Mouse (Mus musculus) R1 (cell line): ENCODE results near the gene Frmd4a.
A peak's percentile ranks its signal among the peaks of the same experiment; 100 is the strongest.
"Not testable (repeated sequence)": the region's sequence is repeated elsewhere in the genome, so short reads cannot be mapped to it uniquely, and the experiment has no call there.

Experiments used
- DNase-seq: peaks from one replicate; pipeline ENCODE4 v3.0.0-alpha.2; 2018; ENCODE audit warnings: low read depth, low spot score

Gene Frmd4a

GRCm38 (mm10) chr2:4616995-4617394 is 599.5 kb downstream of the Frmd4a start:
- DNase-seq: no peak

GRCm38 (mm10) chr2:4619126-4619525 is 601.6 kb downstream of the Frmd4a start:
- not testable (repeated sequence) for DNase-seq

- DNase-seq: no peak
Measured at GRCm38 (mm10) chr2:4619893-4620593, 602.5 kb downstream of the Frmd4a start.

- DNase-seq: no peak
Measured at GRCm38 (mm10) chr2:4620640-4621401, 603.3 kb downstream of the Frmd4a start.

GRCm38 (mm10) chr2:4621471-4621985 is 604.0 kb downstream of the Frmd4a start:
- no peak for DNase-seq

- no peak for DNase-seq
Measured at GRCm38 (mm10) chr2:4626911-4627310, 609.4 kb downstream of the Frmd4a start.

- DNase-seq: no peak
Measured at GRCm38 (mm10) chr2:4628920-4629319, 611.4 kb downstream of the Frmd4a start.

GRCm38 (mm10) chr2:4629470-4629869 is 612.0 kb downstream of the Frmd4a start:
- no peak for DNase-seq

GRCm38 (mm10) chr2:4630197-4630835 is 612.8 kb downstream of the Frmd4a start:
- no peak for DNase-seq

GRCm38 (mm10) chr2:4635804-4636203 is 618.3 kb downstream of the Frmd4a start:
- no peak for DNase-seq

- no peak for DNase-seq
Measured at GRCm38 (mm10) chr2:4636656-4637055, 619.1 kb downstream of the Frmd4a start.

GRCm38 (mm10) chr2:4638189-4638588 is 620.7 kb downstream of the Frmd4a start:
- no peak for DNase-seq

GRCm38 (mm10) chr2:4645066-4645465 is 627.5 kb downstream of the Frmd4a start:
- DNase-seq: peak; percentile 61

- DNase-seq: no peak
Measured at GRCm38 (mm10) chr2:4648094-4648493, 630.6 kb downstream of the Frmd4a start.

GRCm38 (mm10) chr2:4649646-4650045 is 632.1 kb downstream of the Frmd4a start:
- DNase-seq: no peak

- DNase-seq: peak; percentile 96
Measured at GRCm38 (mm10) chr2:4651500-4652285, 634.2 kb downstream of the Frmd4a start, which contains the start of gene Prpf18. Prpf18 (minus strand) TSS chr2:4652113.

- no peak for DNase-seq
Measured at GRCm38 (mm10) chr2:4660677-4661076, 643.2 kb downstream of the Frmd4a start.
